Mouse (Mus musculus) heart, embryonic 14.5 days (tissue): ENCODE data around the gene Mrm3. TPM values are rescaled to one million over a fixed set of nuclear protein-coding genes. Genes with fewer than 3 reads are reported as not detected.

Experiments
- ATAC-seq: fragments of 200-750 bp; cut with Nextera tagmentation; 2 replicates; pipeline ENCODE4 v1.8.0; 2017; ENCODE audit warnings: low read depth, moderate TSS enrichment; ENCODE audit not compliant: insufficient number of reproducible peaks, insufficient read depth, low FRiP score
- H3K27ac ChIP-seq, 2 experiments: fragments of 200-500 bp in 1 of 2; fragments of 300-500 bp in 1 of 2; sonication (generic) in 1 of 2; replicated peaks in 1 of 2; 2 replicates each; pipeline ENCODE4 v1.5.1; 2012 to 2014; ENCODE audit warnings: low read depth in 2 of 2, low read length in 2 of 2, control low read depth in 1 of 2, mild to moderate bottlenecking in 1 of 2, mixed read lengths in 1 of 2; ENCODE audit not compliant: control insufficient read depth in 1 of 2, insufficient read depth in 1 of 2
- H3K27me3 ChIP-seq: fragments of 300-500 bp; sonication (generic); 2 replicates; pipeline ENCODE4 v1.6.1; 2014; ENCODE audit warnings: mild to moderate bottlenecking, low read length, control low read depth; ENCODE audit not compliant: control insufficient read depth, insufficient read depth
- H3K36me3 ChIP-seq: fragments of 300-500 bp; sonication (generic); 2 replicates; pipeline ENCODE4 v1.6.1; 2014; ENCODE audit warnings: mild to moderate bottlenecking, control low read depth, low read length, mixed read lengths; ENCODE audit not compliant: control insufficient read depth, insufficient read depth
- H3K4me1 ChIP-seq, 2 experiments: fragments of 200-500 bp in 1 of 2; fragments of 300-500 bp in 1 of 2; sonication (generic) in 1 of 2; 2 replicates each; pipeline ENCODE4 v1.6.1; 2012 to 2014; ENCODE audit warnings: low read length in 2 of 2, control low read depth in 1 of 2, mixed read lengths in 1 of 2; ENCODE audit not compliant: control insufficient read depth in 2 of 2, insufficient read depth in 2 of 2
- H3K4me2 ChIP-seq: fragments of 300-500 bp; sonication (generic); 2 replicates; pipeline ENCODE4 v1.6.1; 2014; ENCODE audit warnings: mild to moderate bottlenecking, low read length
- H3K4me3 ChIP-seq, 2 experiments: fragments of 200-500 bp in 1 of 2; fragments of 300-500 bp in 1 of 2; sonication (generic) in 1 of 2; 2 replicates each; pipeline ENCODE4 v1.5.1; 2012 to 2014; ENCODE audit warnings: low read length in 2 of 2, mild to moderate bottlenecking in 2 of 2, control low read depth in 1 of 2, low read depth in 1 of 2, moderate library complexity in 1 of 2; ENCODE audit not compliant: control insufficient read depth in 1 of 2, insufficient read depth in 1 of 2
- H3K9ac ChIP-seq: fragments of 300-500 bp; sonication (generic); 2 replicates; pipeline ENCODE4 v1.6.1; 2014; ENCODE audit warnings: mild to moderate bottlenecking, low read length
- H3K9me3 ChIP-seq: fragments of 300-500 bp; sonication (generic); 2 replicates; pipeline ENCODE4 v1.6.1; 2016; ENCODE audit warnings: low read length, control low read depth; ENCODE audit not compliant: control insufficient read depth
- WGBS: fragments of 180-500 bp; shearing (Covaris S2); extraction: QIAGEN DNeasy Blood & Tissue Kit; methylation state at CpG from one replicate; pipeline ENCODE4 v1.1.7; 2014; 5-methylcytosine and 5-hydroxymethylcytosine counted together
- polyA plus RNA-seq: library from polyadenylated mRNA; unstranded; fragments of >200 nt; fragmentation: Nextera tagmentation; extraction: Ambion mirVana; gene quantifications from 2 replicates; pipeline ENCODE4 v1.2.1, GENCODE M21; 2014

The Mrm3 gene
- polyA plus RNA-seq, 1 experiment from 2014 or later = 21.8 TPM

DNA sequence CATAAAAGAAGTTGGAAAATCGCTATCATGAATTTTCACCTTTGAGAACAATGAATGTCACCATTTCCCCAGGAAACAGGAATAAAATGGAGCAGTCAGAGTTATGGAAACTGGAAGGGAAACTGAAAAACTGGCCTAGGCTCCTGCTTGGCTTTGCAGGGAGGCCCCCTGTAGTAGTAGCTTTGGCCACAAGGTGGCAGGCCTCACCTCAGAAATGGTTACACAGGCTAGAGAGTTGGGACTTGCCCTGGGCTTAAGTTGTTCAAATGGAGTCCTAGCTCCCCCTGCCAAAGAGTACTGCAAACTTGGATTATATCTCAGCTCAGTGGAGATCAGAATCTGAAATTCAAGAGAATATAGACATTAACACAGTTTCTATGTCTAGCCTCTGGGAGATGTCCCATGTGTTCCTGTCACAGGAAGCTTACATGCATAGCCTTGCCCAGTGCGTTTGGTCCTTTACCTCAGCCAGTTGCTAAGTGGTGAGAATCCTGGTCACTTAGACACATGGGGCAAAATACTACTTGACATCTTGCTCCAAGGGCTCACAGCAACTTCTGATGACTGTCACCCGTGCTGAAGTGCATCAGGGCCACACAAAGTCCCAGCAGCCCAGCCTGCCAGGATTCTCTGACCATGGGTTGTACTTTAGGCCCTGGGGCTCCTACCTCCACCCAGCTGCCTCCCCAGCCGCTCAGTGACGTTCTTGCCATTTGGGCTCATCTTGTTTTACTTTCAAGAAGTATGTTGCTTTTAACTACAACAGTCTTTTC lies 9.8 kb downstream of the Mrm3 start:
- ATAC-seq = 0 out of 2 replicates have a peak, but pooled peaks have one; percentile 62
- peaks cover 52% of the 10 kb centered on the region for H3K36me3 ChIP-seq
- H3K9ac ChIP-seq = no peak overlapping the region
- H3K4me2 ChIP-seq = no peak overlapping the region
- H3K4me1 ChIP-seq = no peaks in the 10 kb centered on the region
- no peaks in the 10 kb centered on the region for H3K9me3 ChIP-seq
- WGBS = 40% methylated on average over 5 of the region's 5 CpGs
- no peaks in the 10 kb centered on the region for H3K27me3 ChIP-seq
- no peak overlapping the region for H3K4me3 ChIP-seq
- H3K27ac ChIP-seq = no peak overlapping the region

- Histone ChIP-seq H3K27me3 (no peaks in the 10 kb centered on the region), H3K9ac (no peak overlapping the region), H3K4me2 (no peak overlapping the region), H3K4me1 (no peaks in the 10 kb centered on the region), H3K27ac (no peak overlapping the region), H3K9me3 (no peaks in the 10 kb centered on the region), H3K4me3 (no peak overlapping the region), H3K36me3 (peaks cover 51% of the 10 kb centered on the region)
- no peak for ATAC-seq
- 75% methylated on average over 4 of the region's 4 CpGs for WGBS
These were observed 10.4 kb downstream of the Mrm3 start for GRCm38 (mm10) chr11:76253918-76254264.

DNA sequence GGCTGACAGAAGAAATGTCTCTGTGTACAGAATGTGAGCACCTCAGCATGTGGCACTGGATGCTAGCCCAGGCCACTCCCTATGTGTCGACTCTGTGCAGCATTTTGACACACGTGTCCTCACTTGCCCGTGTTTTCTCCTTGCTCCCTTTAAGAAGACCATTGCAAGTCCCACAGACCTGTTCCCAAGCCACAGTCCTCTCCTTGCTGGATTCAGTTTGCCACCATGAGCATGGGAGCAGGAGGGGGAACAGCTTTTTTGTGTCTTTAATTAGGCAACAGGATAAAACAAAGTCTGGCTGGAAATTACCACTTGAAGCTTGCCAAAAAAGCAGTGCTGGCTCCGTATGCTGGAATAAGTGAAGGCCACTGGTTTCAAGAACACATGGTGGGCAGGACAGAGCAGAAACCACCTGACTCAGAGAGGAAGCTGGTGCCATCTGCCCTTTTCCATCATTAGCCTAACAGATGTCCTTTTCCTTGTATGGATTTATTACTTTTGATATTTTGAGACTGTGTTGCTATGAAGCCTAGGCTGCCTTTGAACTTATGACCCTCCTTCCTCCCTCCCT lies 12.0 kb downstream of the Mrm3 start:
- H3K9me3 ChIP-seq = no peaks in the 10 kb centered on the region
- no peak overlapping the region for H3K9ac ChIP-seq
- no peaks in the 10 kb centered on the region for H3K4me1 ChIP-seq
- no peak overlapping the region for H3K4me3 ChIP-seq
- peaks cover 36% of the 10 kb centered on the region for H3K36me3 ChIP-seq
- H3K27ac ChIP-seq = no peak overlapping the region
- H3K27me3 ChIP-seq = no peaks in the 10 kb centered on the region
- ATAC-seq = no peak
- WGBS = 75% methylated on average over 4 of the region's 4 CpGs
- H3K4me2 ChIP-seq = no peak overlapping the region

- no peak overlapping the region for H3K27ac ChIP-seq
- no peak overlapping the region for H3K9ac ChIP-seq
- no peak overlapping the region for H3K4me3 ChIP-seq
- H3K27me3 ChIP-seq = no peaks in the 10 kb centered on the region
- no peaks in the 10 kb centered on the region for H3K9me3 ChIP-seq
- 55% methylated on average over 5 of the region's 5 CpGs for WGBS
- ATAC-seq = no peak
- no peak overlapping the region for H3K4me2 ChIP-seq
- peaks cover 36% of the 10 kb centered on the region for H3K36me3 ChIP-seq
- no peaks in the 10 kb centered on the region for H3K4me1 ChIP-seq
These were observed 12.6 kb downstream of the Mrm3 start for GRCm38 (mm10) chr11:76256129-76256528.

- Histone ChIP-seq H3K9me3 (no peaks in the 10 kb centered on the region), H3K27ac (no peak overlapping the region), H3K4me1 (no peaks in the 10 kb centered on the region), H3K4me3 (no peak overlapping the region), H3K9ac (no peak overlapping the region), H3K36me3 (peaks cover 40% of the 10 kb centered on the region), H3K27me3 (no peaks in the 10 kb centered on the region), H3K4me2 (no peak overlapping the region)
- WGBS = 80% methylated on average over 4 of the region's 4 CpGs
- ATAC-seq = no peak
These were observed 13.9 kb downstream of the Mrm3 start for GRCm38 (mm10) chr11:76257386-76257785.

DNA sequence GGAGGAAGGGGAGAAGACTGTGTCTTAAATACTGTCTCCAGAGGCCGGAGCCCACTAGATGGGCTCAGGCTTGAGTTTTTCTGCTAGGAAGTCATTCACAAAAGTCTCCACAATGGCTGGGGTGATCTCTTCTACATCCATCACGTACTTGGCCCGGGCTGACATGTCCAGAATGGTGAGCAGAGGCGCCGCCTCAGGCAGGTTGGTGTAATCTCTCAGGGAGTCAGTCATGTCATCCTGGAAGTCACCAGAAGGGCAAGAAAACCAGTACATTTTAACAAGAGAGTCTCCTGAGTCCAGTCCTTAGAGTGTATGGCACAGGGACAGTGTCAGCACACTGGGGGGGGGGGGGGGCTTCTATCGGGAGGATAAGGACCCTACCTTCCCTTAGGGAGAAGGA lies 15.0 kb downstream of the Mrm3 start:
- Histone ChIP-seq H3K9me3 (no peaks in the 10 kb centered on the region), H3K27ac (no peak overlapping the region), H3K4me1 (no peaks in the 10 kb centered on the region; a peak in 1 of 4 replicates), H3K4me3 (no peak overlapping the region), H3K4me2 (no peak overlapping the region), H3K9ac (no peak overlapping the region), H3K27me3 (no peaks in the 10 kb centered on the region), H3K36me3 (peaks cover 44% of the 10 kb centered on the region)
- ATAC-seq = no peak
- WGBS = 72% methylated on average over 6 of the region's 6 CpGs

- H3K4me3 ChIP-seq = no peak overlapping the region
- ATAC-seq = no peak
- peaks cover 0 to 2% of the 10 kb centered on the region in 2 experiments; a peak in 1 of 4 replicates for H3K4me1 ChIP-seq
- no peaks in the 10 kb centered on the region for H3K27me3 ChIP-seq
- no peak overlapping the region for H3K4me2 ChIP-seq
- peaks cover 41% of the 10 kb centered on the region for H3K36me3 ChIP-seq
- H3K9me3 ChIP-seq = no peaks in the 10 kb centered on the region
- no peak overlapping the region for H3K9ac ChIP-seq
- no peak overlapping the region for H3K27ac ChIP-seq
- 79% methylated on average over 10 of the region's 10 CpGs for WGBS
These were observed 16.9 kb downstream of the Mrm3 start for GRCm38 (mm10) chr11:76260208-76261050.
